Mouse (Mus musculus) forebrain, embryonic 10.5 days (tissue): Measurements from ENCODE around the gene Hes5. TPM values are rescaled to one million over a fixed set of nuclear protein-coding genes. Genes with fewer than 3 reads are reported as not detected.

Experiments used
- DNase-seq: peaks from one replicate; pipeline ENCODE4 v3.0.0-alpha.2; 2017; ENCODE audit warnings: low spot score; ENCODE audit errors: extremely low spot score
- H3K27ac ChIP-seq: fragments of 300-500 bp; sonication (generic); 2 replicates; pipeline ENCODE4 v1.5.1; 2016; ENCODE audit warnings: mild to moderate bottlenecking
- H3K27me3 ChIP-seq: fragments of 300-500 bp; sonication (generic); 2 replicates; pipeline ENCODE4 v1.6.1; 2016; ENCODE audit warnings: mild to moderate bottlenecking; ENCODE audit not compliant: poor library complexity, severe bottlenecking
- H3K36me3 ChIP-seq: fragments of 300-500 bp; sonication (generic); replicated peaks from 2 replicates; pipeline ENCODE4 v1.6.1; 2016; ENCODE audit warnings: mild to moderate bottlenecking, moderate library complexity
- H3K4me1 ChIP-seq: fragments of 300-500 bp; sonication (generic); 2 replicates; pipeline ENCODE4 v1.6.1; 2016
- H3K4me3 ChIP-seq: fragments of 300-500 bp; sonication (generic); 2 replicates; pipeline ENCODE4 v1.5.1; 2016; ENCODE audit warnings: mild to moderate bottlenecking, moderate library complexity
- H3K9me3 ChIP-seq: fragments of 300-500 bp; sonication (generic); 2 replicates; pipeline ENCODE4 v1.6.1; 2016; ENCODE audit warnings: mild to moderate bottlenecking, moderate library complexity
- WGBS: fragments of 180-500 bp; shearing (Covaris S2); methylation state at CpG from one replicate; pipeline ENCODE4 v1.1.7; 2016; 5-methylcytosine and 5-hydroxymethylcytosine counted together
- polyA plus RNA-seq: library from polyadenylated mRNA; unstranded; fragments of >200 nt; fragmentation: Nextera tagmentation; extraction: Ambion mirVana; gene quantifications from 2 replicates; pipeline ENCODE4 v1.2.1, GENCODE M21; 2016

Hes5 gene
- polyA plus RNA-seq, 1 experiment from 2014 or later: 295 TPM

GRCm38 (mm10) chr4:154961226-154961738 lies 559 bp downstream of the Hes5 start:
- DNase-seq: peak; percentile 64
- Histone ChIP-seq H3K27me3 (peaks cover 73% of the 10 kb centered on the region), H3K27ac (peak overlapping the region; percentile 97), H3K36me3 (peaks cover 28% of the 10 kb centered on the region), H3K4me3 (peak overlapping the region; percentile 98), H3K4me1 (peaks cover 99% of the 10 kb centered on the region), H3K9me3 (no peaks in the 10 kb centered on the region)
- WGBS: 0% methylated on average over 47 of the region's 47 CpGs

- Histone ChIP-seq H3K4me3 (peak overlapping the region; percentile 98), H3K36me3 (peaks cover 34% of the 10 kb centered on the region), H3K27me3 (peaks cover 67% of the 10 kb centered on the region), H3K27ac (peak overlapping the region; percentile 97), H3K9me3 (no peaks in the 10 kb centered on the region), H3K4me1 (peaks cover 99% of the 10 kb centered on the region)
- 9% methylated on average over 13 of the region's 13 CpGs for WGBS
- no peak for DNase-seq
These were observed 1.2 kb downstream of the Hes5 start for GRCm38 (mm10) chr4:154961911-154962310.

- Histone ChIP-seq H3K9me3 (no peaks in the 10 kb centered on the region), H3K36me3 (peaks cover 39% of the 10 kb centered on the region), H3K4me1 (peaks cover 97% of the 10 kb centered on the region), H3K27ac (peak overlapping the region; percentile 97), H3K4me3 (peak overlapping the region; percentile 98), H3K27me3 (peaks cover 59% of the 10 kb centered on the region)
- no peak for DNase-seq
- 59% methylated on average over 7 of the region's 7 CpGs for WGBS
These were observed 2.0 kb downstream of the Hes5 start for GRCm38 (mm10) chr4:154962683-154963082.

- Histone ChIP-seq H3K9me3 (no peaks in the 10 kb centered on the region), H3K27ac (peak overlapping the region; percentile 97), H3K4me3 (peak overlapping the region; percentile 98), H3K27me3 (peaks cover 53% of the 10 kb centered on the region), H3K4me1 (peaks cover 92% of the 10 kb centered on the region), H3K36me3 (peaks cover 45% of the 10 kb centered on the region)
- 29% methylated on average over 11 of the region's 11 CpGs for WGBS
- DNase-seq: no peak
These were observed 2.6 kb downstream of the Hes5 start for GRCm38 (mm10) chr4:154963190-154963836.

- peaks cover 46% of the 10 kb centered on the region for H3K27me3 ChIP-seq
- under 1% methylated on average over 66 of the region's 66 CpGs for WGBS
- H3K4me3 ChIP-seq: peak within 1 kb of the TSS; percentile 98
- H3K27ac ChIP-seq: peak within 1 kb of the TSS; percentile 97
- H3K9me3 ChIP-seq: no peaks in the 10 kb centered on the region
- peaks cover 84% of the 10 kb centered on the region for H3K4me1 ChIP-seq
- peak; percentile 93 for DNase-seq
- H3K36me3 ChIP-seq: peaks cover 51% of the 10 kb centered on the region
These were observed 3.3 kb downstream of the Hes5 start, which contains the start of gene Pank4 for GRCm38 (mm10) chr4:154963901-154964580. Gene Pank4 (plus strand): TSS chr4:154964123.

GRCm38 (mm10) chr4:154964581-154965235 lies 4.0 kb downstream of the Hes5 start:
- Histone ChIP-seq H3K27ac (peak overlapping the region; percentile 97), H3K36me3 (peaks cover 58% of the 10 kb centered on the region), H3K9me3 (no peaks in the 10 kb centered on the region), H3K4me1 (peaks cover 78% of the 10 kb centered on the region), H3K4me3 (peak overlapping the region; percentile 98), H3K27me3 (peaks cover 39% of the 10 kb centered on the region)
- DNase-seq: no peak
- under 1% methylated on average over 36 of the region's 36 CpGs for WGBS

GRCm38 (mm10) chr4:154965856-154966255 lies 5.1 kb downstream of the Hes5 start:
- Histone ChIP-seq H3K27ac (no peak overlapping the region), H3K27me3 (peaks cover 27% of the 10 kb centered on the region), H3K4me1 (peaks cover 66% of the 10 kb centered on the region), H3K4me3 (peak overlapping the region; percentile 98), H3K9me3 (no peaks in the 10 kb centered on the region), H3K36me3 (peaks cover 70% of the 10 kb centered on the region)
- WGBS: 87% methylated on average over 3 of the region's 3 CpGs
- no peak for DNase-seq

GRCm38 (mm10) chr4:154967173-154967572 lies 6.5 kb downstream of the Hes5 start:
- H3K27me3 ChIP-seq: peaks cover 14% of the 10 kb centered on the region
- 59% methylated on average over 5 of the region's 5 CpGs for WGBS
- peaks cover 53% of the 10 kb centered on the region for H3K4me1 ChIP-seq
- no peak overlapping the region for H3K4me3 ChIP-seq
- no peaks in the 10 kb centered on the region for H3K9me3 ChIP-seq
- peaks cover 74% of the 10 kb centered on the region for H3K36me3 ChIP-seq
- H3K27ac ChIP-seq: no peak overlapping the region
- DNase-seq: no peak

- peaks cover 2% of the 10 kb centered on the region; the same call in 1 of the 2 replicates for H3K4me1 ChIP-seq
- no peaks in the 10 kb centered on the region for H3K27me3 ChIP-seq
- DNase-seq: no peak
- peaks cover 99% of the 10 kb centered on the region for H3K36me3 ChIP-seq
- H3K9me3 ChIP-seq: no peaks in the 10 kb centered on the region
- no peak overlapping the region for H3K4me3 ChIP-seq
- 97% methylated on average over 12 of the region's 12 CpGs for WGBS
- H3K27ac ChIP-seq: 0 out of 2 replicates have a peak overlapping the region, but pooled peaks have one; percentile 12
These were observed 11.8 kb downstream of the Hes5 start for GRCm38 (mm10) chr4:154972546-154972945.

- DNase-seq: no peak
- 92% methylated on average over 11 of the region's 11 CpGs for WGBS
- Histone ChIP-seq H3K4me1 (no peaks in the 10 kb centered on the region), H3K36me3 (peaks cover 100% of the 10 kb centered on the region), H3K4me3 (no peak overlapping the region), H3K27ac (no peak overlapping the region), H3K27me3 (no peaks in the 10 kb centered on the region), H3K9me3 (no peaks in the 10 kb centered on the region)
These were observed 13.5 kb downstream of the Hes5 start for GRCm38 (mm10) chr4:154974163-154974611.

- 93% methylated on average over 4 of the region's 4 CpGs for WGBS
- H3K4me1 ChIP-seq: peaks cover 24% of the 10 kb centered on the region
- peaks cover 26% of the 10 kb centered on the region for H3K27me3 ChIP-seq
- H3K27ac ChIP-seq: no peak overlapping the region
- DNase-seq: no peak
- H3K36me3 ChIP-seq: peaks cover 72% of the 10 kb centered on the region
- no peak overlapping the region for H3K4me3 ChIP-seq
- H3K9me3 ChIP-seq: no peaks in the 10 kb centered on the region
These were observed 19.4 kb downstream of the Hes5 start for GRCm38 (mm10) chr4:154980110-154980509.

GRCm38 (mm10) chr4:154981076-154981475 lies 20.4 kb downstream of the Hes5 start:
- peaks cover 33% of the 10 kb centered on the region for H3K4me1 ChIP-seq
- H3K36me3 ChIP-seq: peaks cover 63% of the 10 kb centered on the region
- no peaks in the 10 kb centered on the region for H3K9me3 ChIP-seq
- no peak overlapping the region for H3K4me3 ChIP-seq
- DNase-seq: no peak
- peaks cover 36% of the 10 kb centered on the region for H3K27me3 ChIP-seq
- no peak overlapping the region for H3K27ac ChIP-seq
- WGBS: 93% methylated on average over 6 of the region's 6 CpGs
